Mouse (Mus musculus) neural tube, embryonic 11.5 days (tissue): ENCODE measurements around the gene Hist1h2ab. TPM values are rescaled to one million over a fixed set of nuclear protein-coding genes. Genes with fewer than 3 reads are reported as not detected.

Experiments
- ATAC-seq: fragments of 200-750 bp; cut with Nextera tagmentation; 2 replicates; pipeline ENCODE4 v1.8.0; 2017; ENCODE audit warnings: moderate number of reproducible peaks, mild to moderate bottlenecking, moderate TSS enrichment, moderate library complexity; ENCODE audit not compliant: insufficient read depth, low FRiP score, low TSS enrichment
- DNase-seq: peaks from one replicate; pipeline ENCODE4 v3.0.0-alpha.2; 2015; ENCODE audit warnings: low spot score
- H3K27ac ChIP-seq: fragments of 300-500 bp; sonication (generic); 2 replicates; pipeline ENCODE4 v1.5.1; 2014; ENCODE audit warnings: low read depth, mild to moderate bottlenecking, low read length
- H3K27me3 ChIP-seq: fragments of 300-500 bp; sonication (generic); 2 replicates; pipeline ENCODE4 v1.6.1; 2014; ENCODE audit warnings: mild to moderate bottlenecking, low read length, mixed read lengths; ENCODE audit not compliant: control insufficient read depth, insufficient read depth
- H3K36me3 ChIP-seq: fragments of 300-500 bp; sonication (generic); 2 replicates; pipeline ENCODE4 v1.6.1; 2014; ENCODE audit warnings: mild to moderate bottlenecking, low read length, moderate library complexity, mixed read lengths; ENCODE audit not compliant: control insufficient read depth, insufficient read depth
- H3K4me1 ChIP-seq: fragments of 300-500 bp; sonication (generic); 2 replicates; pipeline ENCODE4 v1.6.1; 2014; ENCODE audit warnings: low read length, mixed read lengths; ENCODE audit not compliant: control insufficient read depth, insufficient read depth
- H3K4me2 ChIP-seq: fragments of 300-500 bp; sonication (generic); 2 replicates; pipeline ENCODE4 v1.6.1; 2014; ENCODE audit warnings: low read depth, mild to moderate bottlenecking, moderate library complexity
- H3K4me3 ChIP-seq: fragments of 300-500 bp; sonication (generic); 2 replicates; pipeline ENCODE4 v1.5.1; 2014; ENCODE audit warnings: low read depth, low read length
- H3K9ac ChIP-seq: fragments of 300-500 bp; sonication (generic); 2 replicates; pipeline ENCODE4 v1.6.1; 2014; ENCODE audit warnings: mild to moderate bottlenecking, low read length
- H3K9me3 ChIP-seq: fragments of 300-500 bp; sonication (generic); 2 replicates; pipeline ENCODE4 v1.6.1; 2016; ENCODE audit warnings: low read length; ENCODE audit not compliant: control insufficient read depth
- WGBS: fragments of 180-500 bp; shearing (Covaris S2); extraction: QIAGEN DNeasy Blood & Tissue Kit; methylation state at CpG from one replicate; pipeline ENCODE4 v1.1.7; 2014; 5-methylcytosine and 5-hydroxymethylcytosine counted together
- polyA plus RNA-seq: library from polyadenylated mRNA; unstranded; fragments of >200 nt; fragmentation: Nextera tagmentation; extraction: Ambion mirVana; gene quantifications from 2 replicates; pipeline ENCODE4 v1.2.1, GENCODE M21; 2014

Gene Hist1h2ab
- polyA plus RNA-seq, 1 experiment from 2014 or later: 33.1 TPM

DNA sequence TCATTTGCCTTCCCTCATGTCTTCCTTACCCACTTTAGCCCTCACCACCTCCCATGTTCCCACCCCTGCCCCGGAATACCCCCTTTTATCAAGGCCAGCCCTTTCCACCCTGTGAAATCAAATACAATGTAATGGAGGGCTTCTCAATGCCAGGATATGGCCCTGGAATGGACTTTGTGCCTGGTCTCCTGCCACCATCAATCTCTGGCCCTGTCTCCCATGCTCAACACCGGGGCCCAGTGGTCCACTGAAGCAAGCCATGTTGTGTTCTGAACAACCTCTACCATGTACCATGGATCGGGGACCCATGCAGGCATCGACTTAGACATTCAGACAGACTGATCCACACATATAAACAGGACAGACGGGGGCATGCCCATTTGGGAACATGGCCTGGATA, 21.2 kb upstream of the Hist1h2ab start:
- no peaks in the 10 kb centered on the region for H3K4me1 ChIP-seq
- no peaks in the 10 kb centered on the region for H3K27me3 ChIP-seq
- no peak overlapping the region for H3K4me2 ChIP-seq
- no peak overlapping the region for H3K27ac ChIP-seq
- H3K9me3 ChIP-seq: no peaks in the 10 kb centered on the region
- WGBS: 94% methylated on average over 5 of the region's 5 CpGs
- DNase-seq (no peak), ATAC-seq (no peak)
- H3K36me3 ChIP-seq: no peaks in the 10 kb centered on the region
- no peak overlapping the region for H3K9ac ChIP-seq
- H3K4me3 ChIP-seq: no peak overlapping the region

DNA sequence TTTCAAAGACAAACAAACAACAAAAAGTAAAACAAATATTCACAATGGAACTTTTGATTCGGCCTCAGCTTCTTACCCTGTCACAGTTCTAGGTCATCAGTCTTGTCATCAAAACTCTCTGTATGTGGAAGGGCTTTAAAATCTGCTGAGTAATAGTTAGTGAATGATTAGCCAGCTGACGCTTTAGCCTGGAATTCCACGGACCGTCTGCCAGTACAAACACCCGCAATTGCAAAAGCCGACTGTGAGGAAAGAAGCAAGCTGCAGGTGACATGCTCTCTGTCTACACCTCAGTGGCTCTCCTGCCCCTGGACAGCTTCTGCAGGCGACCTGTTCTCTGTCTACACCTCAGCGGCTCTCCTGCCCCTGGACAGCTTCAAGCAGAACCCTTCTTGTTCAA, 20.4 kb upstream of the Hist1h2ab start:
- Histone ChIP-seq H3K27ac (no peak overlapping the region), H3K36me3 (no peaks in the 10 kb centered on the region), H3K9ac (no peak overlapping the region), H3K4me1 (no peaks in the 10 kb centered on the region), H3K4me2 (no peak overlapping the region), H3K27me3 (no peaks in the 10 kb centered on the region), H3K9me3 (no peaks in the 10 kb centered on the region), H3K4me3 (no peak overlapping the region)
- WGBS: 36% methylated on average over 8 of the region's 8 CpGs
- no peak for ATAC-seq
- no peak for DNase-seq

DNA sequence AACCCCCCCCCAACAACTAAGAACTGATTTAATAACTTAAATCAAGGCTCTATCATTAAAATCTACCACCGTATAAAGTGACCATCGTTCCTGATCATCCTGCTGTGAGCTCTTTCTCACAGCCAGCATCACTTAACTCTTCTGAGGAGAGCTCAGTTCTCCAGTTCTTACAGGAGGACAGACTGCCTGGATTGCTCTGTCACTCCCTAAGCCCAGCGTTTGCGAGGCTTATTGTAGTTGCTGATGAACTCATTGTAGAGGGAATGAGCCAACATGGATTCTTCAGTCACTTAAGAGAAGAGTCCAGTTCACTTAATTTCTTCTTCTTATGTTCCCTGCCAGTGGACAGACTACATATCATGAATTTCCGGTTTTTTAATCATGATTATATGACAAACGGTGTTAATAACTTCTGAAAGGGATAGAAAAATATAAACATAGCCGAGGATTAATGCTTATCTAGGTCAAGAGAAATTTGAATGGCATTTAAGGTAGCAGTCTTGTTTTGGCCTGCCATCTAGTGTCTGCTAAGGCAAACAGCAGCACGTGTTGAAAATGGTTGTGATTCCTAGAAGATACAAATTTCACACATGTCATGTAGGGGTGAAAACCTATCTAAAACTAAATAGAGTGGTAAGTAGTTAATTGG, 18.6 kb upstream of the Hist1h2ab start:
- no peaks in the 10 kb centered on the region for H3K4me1 ChIP-seq
- no peaks in the 10 kb centered on the region for H3K27me3 ChIP-seq
- H3K4me2 ChIP-seq: no peak overlapping the region
- no peak for DNase-seq
- no peak overlapping the region for H3K27ac ChIP-seq
- no peaks in the 10 kb centered on the region for H3K36me3 ChIP-seq
- no peak for ATAC-seq
- H3K9ac ChIP-seq: no peak overlapping the region
- no peak overlapping the region for H3K4me3 ChIP-seq
- 28% methylated on average over 8 of the region's 8 CpGs for whole genome bisulfite sequencing
- H3K9me3 ChIP-seq: no peaks in the 10 kb centered on the region

DNA sequence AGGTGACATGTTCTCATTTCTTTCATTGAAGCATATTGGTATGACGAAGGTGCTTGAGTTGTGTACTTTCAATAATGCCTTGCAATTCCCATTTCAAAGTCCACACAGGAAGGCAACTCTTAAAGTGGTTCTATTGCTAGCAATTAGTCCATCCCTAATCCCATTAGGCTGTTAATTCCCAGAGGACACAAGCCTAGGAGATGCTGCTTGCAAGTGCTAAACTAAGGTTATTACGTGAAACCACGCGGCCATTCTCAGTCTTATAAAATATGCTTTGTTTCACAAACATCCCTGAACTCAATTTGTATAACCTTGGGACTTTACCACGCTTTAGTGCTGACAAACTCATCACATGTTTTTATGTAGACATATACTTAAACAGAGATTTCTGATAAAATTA, 13.8 kb upstream of the Hist1h2ab start:
- no peaks in the 10 kb centered on the region for H3K9me3 ChIP-seq
- H3K9ac ChIP-seq: no peak overlapping the region
- 66% methylated on average over 5 of the region's 5 CpGs for WGBS
- H3K4me3 ChIP-seq: no peak overlapping the region
- H3K27me3 ChIP-seq: no peaks in the 10 kb centered on the region
- DNase-seq (no peak), ATAC-seq (no peak)
- H3K4me1 ChIP-seq: 0 out of 2 replicates have a peak, but pooled peaks cover 6% of the 10 kb centered on the region
- no peak overlapping the region for H3K27ac ChIP-seq
- H3K4me2 ChIP-seq: no peak overlapping the region
- no peaks in the 10 kb centered on the region for H3K36me3 ChIP-seq

DNA sequence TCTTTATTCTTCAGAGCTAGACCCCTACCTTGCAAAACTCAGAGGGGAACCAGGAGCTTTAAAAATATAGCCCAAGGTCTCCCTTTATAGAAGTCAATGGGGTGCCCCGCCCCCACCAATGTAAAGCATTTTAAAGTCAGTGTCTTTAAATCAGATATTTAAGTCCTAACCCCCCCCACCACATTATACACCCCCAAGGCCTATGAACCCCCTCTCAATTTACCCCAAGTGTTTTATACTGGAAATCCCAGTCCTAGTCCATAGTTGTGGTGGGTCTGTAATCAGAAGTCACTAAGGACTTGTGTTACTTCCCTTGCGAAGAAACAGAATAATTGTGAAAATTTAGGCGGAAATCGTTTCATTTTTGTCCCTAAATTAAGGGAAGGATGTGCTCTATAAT, 12.9 kb upstream of the Hist1h2ab start:
- peak overlapping the region; percentile 93; the same call in 1 of the 2 replicates for H3K4me2 ChIP-seq
- DNase-seq: no peak
- H3K4me1 ChIP-seq: 0 out of 2 replicates have a peak, but pooled peaks cover 6% of the 10 kb centered on the region
- 24% methylated on average over 4 of the region's 4 CpGs for WGBS
- no peaks in the 10 kb centered on the region for H3K27me3 ChIP-seq
- H3K9me3 ChIP-seq: no peaks in the 10 kb centered on the region
- H3K36me3 ChIP-seq: no peaks in the 10 kb centered on the region
- H3K27ac ChIP-seq: peak overlapping the region; percentile 98; the same call in 1 of the 2 replicates
- peak overlapping the region; percentile 81; the same call in 1 of the 2 replicates for H3K9ac ChIP-seq
- H3K4me3 ChIP-seq: no peak overlapping the region
- no peak for ATAC-seq

DNA sequence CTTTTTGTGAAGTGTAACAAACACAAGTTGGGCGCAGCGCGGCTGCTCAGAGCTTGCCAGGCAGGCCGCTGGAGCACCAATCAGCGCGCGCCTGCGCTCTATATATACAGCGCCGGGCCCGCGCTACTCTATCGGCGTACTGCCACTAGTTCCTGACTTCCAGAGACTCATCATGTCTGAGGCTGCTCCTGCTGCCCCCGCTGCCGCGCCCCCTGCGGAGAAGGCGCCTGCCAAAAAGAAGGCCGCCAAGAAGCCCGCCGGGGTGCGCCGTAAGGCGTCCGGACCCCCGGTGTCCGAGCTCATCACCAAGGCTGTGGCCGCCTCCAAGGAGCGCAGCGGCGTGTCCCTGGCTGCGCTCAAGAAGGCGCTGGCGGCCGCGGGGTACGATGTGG, 12.3 kb upstream of the Hist1h2ab start, which contains the start of gene Hist1h1c:
Gene Hist1h1c (plus strand): TSS at position 132 of the 392 bp plus-strand sequence.
- H3K27me3 ChIP-seq: no peaks in the 10 kb centered on the region
- peak within 1 kb of the TSS; percentile 81 for H3K9ac ChIP-seq
- DNase-seq (peak; percentile 94), ATAC-seq (peak; percentile 95)
- 0 out of 2 replicates have a peak, but pooled peaks cover 6% of the 10 kb centered on the region for H3K4me1 ChIP-seq
- peak within 1 kb of the TSS; percentile 98 for H3K27ac ChIP-seq
- H3K36me3 ChIP-seq: no peaks in the 10 kb centered on the region
- 0% methylated on average over 30 of the region's 38 CpGs for WGBS
- peak within 1 kb of the TSS; percentile 93 for H3K4me2 ChIP-seq
- peak within 1 kb of the TSS; percentile 52 for H3K4me3 ChIP-seq
- H3K9me3 ChIP-seq: no peaks in the 10 kb centered on the region

DNA sequence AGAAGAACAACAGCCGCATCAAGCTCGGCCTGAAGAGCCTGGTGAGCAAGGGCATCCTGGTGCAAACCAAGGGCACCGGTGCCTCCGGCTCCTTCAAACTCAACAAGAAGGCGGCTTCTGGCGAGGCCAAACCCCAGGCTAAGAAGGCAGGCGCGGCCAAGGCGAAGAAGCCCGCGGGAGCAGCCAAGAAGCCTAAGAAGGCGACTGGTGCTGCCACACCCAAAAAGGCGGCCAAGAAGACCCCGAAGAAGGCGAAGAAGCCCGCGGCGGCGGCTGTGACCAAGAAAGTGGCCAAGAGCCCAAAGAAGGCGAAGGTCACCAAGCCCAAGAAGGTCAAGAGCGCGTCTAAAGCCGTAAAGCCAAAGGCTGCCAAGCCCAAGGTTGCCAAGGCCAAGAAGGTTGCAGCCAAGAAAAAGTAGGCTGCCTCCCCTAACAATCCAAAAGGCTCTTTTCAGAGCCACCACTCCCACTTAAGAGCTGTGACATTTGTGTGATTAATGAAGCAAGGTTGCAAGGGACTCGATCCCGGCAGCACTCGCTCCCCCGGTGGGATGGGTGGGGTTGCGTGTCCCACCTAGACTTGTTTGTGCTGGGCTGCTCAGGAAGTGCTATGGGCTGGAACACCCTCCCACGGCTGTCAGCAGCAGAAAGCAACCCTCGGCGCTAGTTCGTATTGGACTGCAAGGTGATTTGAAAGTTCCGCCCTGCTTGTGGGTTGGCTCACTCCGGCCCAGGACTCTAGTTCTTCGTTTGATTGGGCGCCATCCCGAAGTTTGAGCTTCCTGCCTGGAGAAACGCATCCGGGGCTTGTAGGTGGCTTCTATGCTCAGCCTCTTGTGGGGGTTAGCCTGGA, 11.6 kb upstream of the Hist1h2ab start:
- under 1% methylated on average over 38 of the region's 39 CpGs for WGBS

DNA sequence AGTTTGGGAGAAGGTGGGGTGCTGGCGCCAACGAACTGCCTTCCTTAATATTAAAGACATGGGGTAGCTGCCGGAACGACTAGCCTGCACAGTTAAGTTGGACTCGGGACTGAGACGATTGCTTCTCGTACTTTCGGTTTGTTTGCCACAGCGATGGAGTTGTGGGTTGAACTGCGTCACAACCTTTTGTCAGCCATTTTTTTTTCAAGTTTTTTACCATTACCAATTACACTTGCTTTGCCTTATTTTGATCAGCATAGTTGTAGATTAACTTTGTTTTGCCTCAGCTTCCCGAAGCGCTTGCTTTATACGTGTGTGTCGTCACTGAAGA, 11.0 kb upstream of the Hist1h2ab start:
- WGBS: 1% methylated on average over 14 of the region's 14 CpGs
- no peak for DNase-seq
- Histone ChIP-seq H3K4me3 (peak overlapping the region; percentile 52), H3K4me2 (peak overlapping the region; percentile 93), H3K4me1 (peaks cover 10% of the 10 kb centered on the region; the same call in 1 of the 2 replicates), H3K9ac (peak overlapping the region; percentile 81), H3K27me3 (no peaks in the 10 kb centered on the region), H3K36me3 (no peaks in the 10 kb centered on the region), H3K9me3 (no peaks in the 10 kb centered on the region), H3K27ac (peak overlapping the region; percentile 98)
- ATAC-seq: no peak

More for the DNA sequence above, 11.6 kb upstream of the Hist1h2ab start:
- no peaks in the 10 kb centered on the region for H3K27me3 ChIP-seq
- peak overlapping the region; percentile 98 for H3K27ac ChIP-seq
- H3K4me3 ChIP-seq: peak overlapping the region; percentile 52
- no peaks in the 10 kb centered on the region for H3K9me3 ChIP-seq
- no peaks in the 10 kb centered on the region for H3K36me3 ChIP-seq
- DNase-seq (peak; percentile 90), ATAC-seq (peak; percentile 82)
- H3K4me2 ChIP-seq: peak overlapping the region; percentile 93
- H3K9ac ChIP-seq: peak overlapping the region; percentile 81
- peaks cover 6% of the 10 kb centered on the region; the same call in 1 of the 2 replicates for H3K4me1 ChIP-seq
